Mouse (Mus musculus) hindbrain, embryonic 11.5 days (tissue): ENCODE data around the gene Cybrd1. TPM values are rescaled to one million over a fixed set of nuclear protein-coding genes. Genes with fewer than 3 reads are reported as not detected.

Experiments used
- ATAC-seq: fragments of 200-750 bp; cut with Nextera tagmentation; 2 replicates; pipeline ENCODE4 v1.8.0; 2017; ENCODE audit warnings: mild to moderate bottlenecking, moderate TSS enrichment, moderate library complexity; ENCODE audit not compliant: low FRiP score
- DNase-seq: peaks from one replicate; pipeline ENCODE4 v3.0.0-alpha.2; 2015; ENCODE audit warnings: low spot score
- H3K27ac ChIP-seq: fragments of 300-500 bp; sonication (generic); 2 replicates; pipeline ENCODE4 v1.5.1; 2014; ENCODE audit warnings: mild to moderate bottlenecking, low read depth, low read length
- H3K27me3 ChIP-seq: fragments of 300-500 bp; sonication (generic); 2 replicates; pipeline ENCODE4 v1.6.1; 2014; ENCODE audit warnings: mild to moderate bottlenecking, low read length, moderate library complexity, mixed read lengths; ENCODE audit not compliant: control insufficient read depth, insufficient read depth
- H3K36me3 ChIP-seq: fragments of 300-500 bp; sonication (generic); 2 replicates; pipeline ENCODE4 v1.6.1; 2014; ENCODE audit warnings: mild to moderate bottlenecking, low read length, moderate library complexity, mixed read lengths; ENCODE audit not compliant: control insufficient read depth, insufficient read depth
- H3K4me1 ChIP-seq: fragments of 300-500 bp; sonication (generic); replicated peaks from 2 replicates; pipeline ENCODE4 v1.6.1; 2014; ENCODE audit warnings: low read length, mixed read lengths; ENCODE audit not compliant: control insufficient read depth, insufficient read depth
- H3K4me2 ChIP-seq: fragments of 300-500 bp; sonication (generic); replicated peaks from 2 replicates; pipeline ENCODE4 v1.6.1; 2014; ENCODE audit warnings: mild to moderate bottlenecking, low read depth, low read length
- H3K4me3 ChIP-seq: fragments of 300-500 bp; sonication (generic); 2 replicates; pipeline ENCODE4 v1.5.1; 2014; ENCODE audit warnings: low read depth, low read length
- H3K9ac ChIP-seq: fragments of 300-500 bp; sonication (generic); 2 replicates; pipeline ENCODE4 v1.6.1; 2014; ENCODE audit warnings: low read depth, low read length
- H3K9me3 ChIP-seq: fragments of 300-500 bp; sonication (generic); 2 replicates; pipeline ENCODE4 v1.6.1; 2016; ENCODE audit warnings: low read length; ENCODE audit not compliant: control insufficient read depth
- WGBS: fragments of 180-500 bp; shearing (Covaris S2); extraction: QIAGEN DNeasy Blood & Tissue Kit; methylation state at CpG from one replicate; pipeline ENCODE4 v1.1.7; 2014; 5-methylcytosine and 5-hydroxymethylcytosine counted together
- polyA plus RNA-seq: library from polyadenylated mRNA; unstranded; fragments of >200 nt; fragmentation: Nextera tagmentation; extraction: Ambion mirVana; gene quantifications from 2 replicates; pipeline ENCODE4 v1.2.1, GENCODE M21; 2014

Gene Cybrd1
- polyA plus RNA-seq, 1 experiment from 2014 or later = 0.34 TPM

DNA sequence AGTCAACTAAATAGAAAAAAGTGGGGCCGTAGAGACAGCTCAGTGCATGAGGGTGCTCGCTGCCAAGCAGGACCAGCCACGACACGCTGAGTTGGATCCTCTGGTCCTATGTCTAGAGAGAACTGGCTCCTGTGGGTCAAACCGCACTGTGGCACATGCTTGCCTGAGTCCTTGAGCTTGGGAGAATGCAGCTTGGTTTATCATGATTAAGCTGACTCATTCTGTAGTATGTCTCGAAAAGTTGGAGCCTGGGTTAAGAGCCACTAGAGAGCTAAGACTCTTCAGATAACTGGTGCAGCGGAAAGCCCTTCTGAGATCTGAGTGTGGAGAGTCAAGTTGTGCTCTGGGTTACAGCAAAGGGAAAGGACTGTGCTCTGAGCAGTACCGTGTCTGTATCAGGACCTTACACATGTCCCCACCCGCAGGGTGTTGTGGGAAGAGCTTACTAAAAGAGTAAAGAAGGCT lies 16.4 kb downstream of the Cybrd1 start:
- Histone ChIP-seq H3K27me3 (no peaks in the 10 kb centered on the region), H3K9ac (no peak overlapping the region), H3K36me3 (no peaks in the 10 kb centered on the region), H3K4me2 (no peak overlapping the region), H3K9me3 (no peaks in the 10 kb centered on the region), H3K4me3 (no peak overlapping the region), H3K27ac (no peak overlapping the region), H3K4me1 (no peaks in the 10 kb centered on the region)
- 89% methylated on average over 9 of the region's 9 CpGs for WGBS
- DNase-seq = no peak
- ATAC-seq = no peak

DNA sequence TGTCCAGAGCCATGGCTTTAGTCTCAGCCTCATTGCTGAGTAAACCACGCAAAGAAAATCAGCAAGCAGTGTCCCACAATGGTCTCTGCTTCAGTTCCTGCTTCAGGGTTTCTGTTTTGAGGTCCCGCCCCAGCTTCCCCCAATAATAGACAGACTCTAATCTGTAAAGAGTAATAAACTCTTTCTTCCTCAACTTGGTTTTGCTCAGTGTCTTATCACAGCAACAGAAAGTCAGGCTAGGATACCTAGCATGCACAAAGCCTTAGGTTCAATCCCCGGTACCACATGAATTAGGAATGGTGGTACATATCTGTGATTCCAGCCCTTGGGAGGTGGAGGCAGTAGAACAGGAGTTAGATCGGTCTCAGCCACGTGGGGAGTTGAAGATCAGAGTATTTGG lies 17.1 kb downstream of the Cybrd1 start:
- ATAC-seq (no peak), DNase-seq (no peak)
- Histone ChIP-seq H3K4me3 (no peak overlapping the region), H3K9ac (no peak overlapping the region), H3K27me3 (no peaks in the 10 kb centered on the region), H3K27ac (no peak overlapping the region), H3K4me2 (no peak overlapping the region), H3K4me1 (no peaks in the 10 kb centered on the region), H3K9me3 (no peaks in the 10 kb centered on the region), H3K36me3 (no peaks in the 10 kb centered on the region)
- WGBS = 80% methylated on average over 5 of the region's 5 CpGs

DNA sequence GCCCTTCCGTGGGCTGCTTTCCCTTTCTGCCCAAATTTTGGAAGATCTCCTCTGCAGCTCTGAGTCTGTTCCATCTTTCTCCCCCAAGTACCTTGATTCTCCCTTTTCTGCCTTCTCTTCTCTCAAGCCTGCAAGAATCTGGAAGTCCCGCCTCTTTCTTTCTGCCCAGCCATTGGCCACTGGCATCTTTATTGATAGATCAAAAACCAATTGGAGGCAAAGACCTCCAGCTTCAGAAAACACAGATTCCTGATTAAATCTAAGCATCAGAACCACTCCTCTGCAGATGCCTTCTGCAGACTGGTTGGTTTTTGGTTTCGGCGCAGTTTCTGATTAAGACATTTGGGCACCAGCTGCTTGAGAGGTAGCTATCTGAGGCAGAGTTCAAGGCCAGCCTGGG lies 22.9 kb downstream of the Cybrd1 start:
- Histone ChIP-seq H3K27me3 (no peaks in the 10 kb centered on the region), H3K4me3 (no peak overlapping the region), H3K27ac (no peak overlapping the region), H3K36me3 (no peaks in the 10 kb centered on the region), H3K9ac (no peak overlapping the region), H3K4me2 (no peak overlapping the region), H3K4me1 (no peaks in the 10 kb centered on the region), H3K9me3 (no peaks in the 10 kb centered on the region)
- WGBS = 76% methylated on average over 4 of the region's 4 CpGs
- DNase-seq (no peak), ATAC-seq (no peak)

DNA sequence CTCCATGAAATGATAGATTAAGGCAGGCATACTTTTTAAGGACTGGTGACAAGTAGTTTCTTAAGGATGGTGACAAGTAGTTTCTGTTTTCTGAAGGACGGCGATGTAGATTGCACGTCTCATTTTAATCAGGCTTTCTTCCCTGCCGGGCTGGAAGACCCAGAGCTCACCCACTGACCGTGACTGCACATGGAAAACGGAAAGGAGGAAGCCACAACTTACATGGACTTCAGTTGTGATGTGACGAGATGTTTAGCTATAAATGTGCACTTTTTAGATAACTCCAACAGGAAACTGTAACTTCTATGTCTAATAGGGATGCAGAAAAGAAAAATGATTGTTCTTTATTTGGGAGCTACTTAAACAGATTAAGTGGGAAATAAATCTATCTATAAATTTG lies 24.7 kb downstream of the Cybrd1 start:
- no peak overlapping the region for H3K4me3 ChIP-seq
- no peaks in the 10 kb centered on the region for H3K9me3 ChIP-seq
- no peaks in the 10 kb centered on the region for H3K4me1 ChIP-seq
- H3K36me3 ChIP-seq = no peaks in the 10 kb centered on the region
- no peak overlapping the region for H3K27ac ChIP-seq
- WGBS = 80% methylated on average over 7 of the region's 7 CpGs
- H3K9ac ChIP-seq = no peak overlapping the region
- H3K4me2 ChIP-seq = no peak overlapping the region
- DNase-seq (no peak), ATAC-seq (no peak)
- H3K27me3 ChIP-seq = no peaks in the 10 kb centered on the region

DNA sequence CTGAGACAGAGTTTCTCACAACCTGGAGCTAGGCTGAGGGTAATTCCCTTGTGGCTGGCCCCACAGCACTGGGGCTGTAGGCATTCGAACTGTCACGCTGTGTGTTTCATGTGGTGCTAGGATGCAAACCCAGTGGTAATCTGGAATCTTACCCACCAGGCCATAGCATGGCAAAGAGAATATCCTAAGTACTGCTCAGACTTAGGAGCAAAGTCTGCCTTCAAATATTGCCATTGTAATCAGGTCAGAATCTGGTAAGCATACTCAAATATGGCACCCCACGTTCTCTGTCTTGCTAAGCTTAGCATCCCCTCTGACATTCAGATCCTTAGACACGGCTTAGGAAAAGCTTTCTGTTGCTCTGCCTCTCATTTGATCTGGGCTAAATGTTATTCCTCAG lies 28.1 kb downstream of the Cybrd1 start:
- no peaks in the 10 kb centered on the region for H3K36me3 ChIP-seq
- no peak for ATAC-seq
- no peak overlapping the region for H3K9ac ChIP-seq
- no peak overlapping the region for H3K4me3 ChIP-seq
- 80% methylated on average over 4 of the region's 4 CpGs for WGBS
- no peaks in the 10 kb centered on the region for H3K27me3 ChIP-seq
- no peaks in the 10 kb centered on the region for H3K9me3 ChIP-seq
- no peak for DNase-seq
- no peaks in the 10 kb centered on the region for H3K4me1 ChIP-seq
- H3K4me2 ChIP-seq = no peak overlapping the region
- H3K27ac ChIP-seq = no peak overlapping the region

DNA sequence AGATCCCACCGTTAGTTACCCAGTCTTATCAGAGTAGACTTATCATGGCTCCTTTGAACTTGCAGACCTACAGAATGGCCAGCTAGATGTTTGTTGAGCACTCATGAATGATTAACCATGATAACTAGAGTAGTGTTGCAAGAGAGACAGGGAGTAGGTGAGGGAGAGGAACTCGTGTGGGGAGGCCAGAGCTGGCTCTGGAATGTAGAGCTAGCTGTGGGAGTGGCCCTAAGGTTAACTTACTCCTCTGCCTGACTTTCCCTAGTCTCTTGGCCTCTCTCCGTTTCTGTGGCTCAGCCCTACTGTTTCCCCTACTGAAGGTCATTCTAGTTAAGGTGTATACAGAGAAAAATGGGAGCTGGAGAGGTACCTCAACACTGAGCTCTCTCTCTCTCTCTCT lies 28.5 kb downstream of the Cybrd1 start:
- WGBS = 55% methylated on average over 3 of the region's 3 CpGs
- no peak overlapping the region for H3K4me2 ChIP-seq
- no peak overlapping the region for H3K9ac ChIP-seq
- no peaks in the 10 kb centered on the region for H3K9me3 ChIP-seq
- no peak for DNase-seq
- no peak overlapping the region for H3K27ac ChIP-seq
- no peak overlapping the region for H3K4me3 ChIP-seq
- no peaks in the 10 kb centered on the region for H3K27me3 ChIP-seq
- H3K4me1 ChIP-seq = no peaks in the 10 kb centered on the region
- H3K36me3 ChIP-seq = no peaks in the 10 kb centered on the region
- no peak for ATAC-seq

DNA sequence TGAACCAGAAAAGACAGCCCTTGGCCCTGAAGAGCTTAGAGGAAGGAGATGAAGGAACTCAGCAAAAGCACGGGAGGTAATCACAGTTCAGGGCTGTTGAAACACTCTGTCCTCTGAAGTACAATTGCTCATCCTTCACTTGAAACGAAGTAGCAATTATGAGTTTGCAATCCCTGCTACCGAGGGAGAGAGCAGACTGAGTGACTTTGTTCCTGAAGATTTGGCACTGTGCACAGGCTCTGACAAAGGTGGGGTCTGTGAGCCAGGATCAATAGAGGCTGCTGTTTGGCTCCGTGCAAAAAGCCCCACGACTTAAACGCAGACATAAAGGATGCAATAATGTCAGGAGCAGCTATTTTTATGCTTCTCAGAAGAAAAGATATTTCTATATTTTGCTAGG lies 30.1 kb downstream of the Cybrd1 start:
- Histone ChIP-seq H3K4me2 (no peak overlapping the region), H3K27me3 (no peaks in the 10 kb centered on the region), H3K27ac (no peak overlapping the region), H3K4me1 (no peaks in the 10 kb centered on the region), H3K4me3 (no peak overlapping the region), H3K9ac (no peak overlapping the region), H3K9me3 (no peaks in the 10 kb centered on the region), H3K36me3 (no peaks in the 10 kb centered on the region)
- ATAC-seq (no peak), DNase-seq (no peak)
- 72% methylated on average over 6 of the region's 6 CpGs for WGBS

DNA sequence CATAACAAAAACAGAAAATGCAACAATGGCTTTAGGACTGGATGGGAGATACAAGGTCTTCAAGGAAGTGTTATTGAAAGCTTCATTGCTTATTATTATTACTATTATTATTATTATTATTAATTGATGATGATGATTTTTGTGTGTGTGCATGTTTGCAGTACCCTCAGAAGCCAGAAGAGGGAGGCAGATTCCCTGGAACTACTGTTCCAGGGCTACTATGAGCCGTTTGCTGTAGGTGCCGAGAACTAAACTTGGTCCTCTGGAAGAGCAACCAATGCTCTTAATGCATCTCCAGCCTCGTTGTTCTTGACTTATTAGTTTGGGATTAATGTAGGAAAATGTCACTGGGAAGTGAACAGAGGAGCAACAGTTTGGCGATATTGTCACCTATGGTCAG lies 34.4 kb downstream of the Cybrd1 start:
- Histone ChIP-seq H3K36me3 (no peaks in the 10 kb centered on the region), H3K27ac (no peak overlapping the region), H3K4me1 (no peaks in the 10 kb centered on the region), H3K27me3 (no peaks in the 10 kb centered on the region), H3K9ac (no peak overlapping the region), H3K4me3 (no peak overlapping the region), H3K4me2 (no peak overlapping the region), H3K9me3 (no peaks in the 10 kb centered on the region)
- DNase-seq (no peak), ATAC-seq (no peak)
- 91% methylated on average over 4 of the region's 4 CpGs for WGBS

DNA sequence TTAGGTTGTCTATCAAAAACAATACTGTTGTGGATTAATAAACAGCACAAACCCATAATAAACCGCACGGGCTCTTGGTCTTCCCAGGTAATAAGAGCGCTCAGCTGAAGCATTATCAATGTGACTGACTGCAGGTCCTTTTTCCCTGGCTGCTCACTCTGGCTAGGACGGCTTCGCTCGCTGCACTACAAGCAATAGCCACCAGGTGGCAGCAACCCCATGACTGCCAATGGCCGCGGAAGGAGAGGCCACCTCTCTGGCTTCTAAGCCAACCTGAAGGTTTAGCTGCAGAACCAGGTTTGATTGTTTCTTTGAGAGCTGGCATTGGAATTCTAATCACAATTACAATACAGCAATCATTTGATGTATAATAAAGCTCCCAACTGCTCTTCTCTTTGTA lies 37.8 kb downstream of the Cybrd1 start:
- H3K36me3 ChIP-seq = no peaks in the 10 kb centered on the region
- no peak overlapping the region for H3K9ac ChIP-seq
- WGBS = 13% methylated on average over 8 of the region's 8 CpGs
- H3K27ac ChIP-seq = no peak overlapping the region
- no peak for ATAC-seq
- no peaks in the 10 kb centered on the region for H3K4me1 ChIP-seq
- H3K4me2 ChIP-seq = no peak overlapping the region
- no peaks in the 10 kb centered on the region for H3K27me3 ChIP-seq
- peak; percentile 92 for DNase-seq
- H3K9me3 ChIP-seq = no peaks in the 10 kb centered on the region
- H3K4me3 ChIP-seq = no peak overlapping the region
